Mouse (Mus musculus): ENCODE measurements around the gene Tbxa2r.

DNA sequence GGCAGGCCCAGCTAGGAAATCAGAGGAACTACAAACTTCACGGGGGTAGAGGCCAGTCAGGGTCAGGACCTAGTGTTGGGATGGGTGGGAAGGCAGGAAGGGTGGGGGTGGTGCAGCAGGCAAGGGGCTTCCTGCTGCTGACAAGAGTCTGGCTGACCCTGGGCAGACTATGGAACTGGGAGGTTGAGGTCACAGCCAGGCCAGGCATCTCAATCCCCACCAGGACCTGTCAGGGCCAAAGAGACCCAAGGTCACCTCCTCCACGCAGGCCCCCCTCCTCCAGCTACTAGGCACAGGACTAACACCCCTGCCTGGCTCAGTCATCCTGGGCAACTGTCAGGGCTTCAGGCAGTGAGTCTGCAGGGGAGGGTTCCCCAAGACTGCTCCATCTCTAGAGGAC lies 572 bp upstream of the Tbxa2r start:
- TF ChIP-seq CTCF (IDR thresholded peaks at IDR 0.05; ENCODE audit: extremely low read depth, insufficient read depth, insufficient read length, insufficient replicate concordance) (no peak), POLR2A (IDR thresholded peaks at IDR 0.05; ENCODE audit: low read depth, low read length) (no peak)

Data from spleen, adult 2 months (tissue).